Mouse (Mus musculus) bone marrow, adult 2 months (tissue): ENCODE results near the gene Gm614.

Experiments used
- CTCF ChIP-seq: fragments of 200-500 bp; IDR thresholded peaks from 2 replicates; pipeline ENCODE4 v1.5.1; 2011; ENCODE audit warnings: low read length, control low read depth; ENCODE audit not compliant: control insufficient read depth, insufficient read depth
- POLR2A ChIP-seq: fragments of 200-500 bp; IDR thresholded peaks from 2 replicates; pipeline ENCODE4 v1.6.1; 2011; ENCODE audit warnings: low read depth, mild to moderate bottlenecking, control low read depth, low read length, borderline replicate concordance; ENCODE audit not compliant: control insufficient read depth

DNA sequence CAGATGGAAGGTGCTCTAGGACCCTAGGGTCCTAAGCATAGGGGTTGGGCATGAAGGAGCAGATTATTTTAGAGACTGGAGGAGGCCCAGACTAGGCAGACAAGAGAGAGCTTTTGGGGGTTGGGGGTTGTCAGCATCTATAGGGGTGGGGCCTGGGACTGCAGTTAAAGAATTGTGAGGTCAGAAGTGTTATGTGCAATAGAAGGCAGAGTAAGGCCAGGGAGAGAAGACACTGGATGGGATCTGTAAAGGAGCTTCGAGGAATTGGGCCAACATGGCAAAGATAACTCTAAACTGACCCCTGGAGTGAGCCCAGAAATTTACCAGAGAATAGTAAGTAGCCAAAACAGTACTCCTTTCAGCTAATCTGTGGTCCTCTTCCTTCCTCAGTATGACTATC lies at the start of gene Gm614:
- TF ChIP-seq POLR2A (no peak), CTCF (no peak)
